Mouse (Mus musculus) layer of hippocampus, adult 2 months (tissue): ENCODE data around the gene Foxe1. TPM values are rescaled to one million over a fixed set of nuclear protein-coding genes. Genes with fewer than 3 reads are reported as not detected.

Experiments used
- DNase-seq, 2 experiments: peaks; one replicate each; pipeline ENCODE4 v3.0.0; 2022; ENCODE audit warnings: low spot score in 2 of 2
- H3K27ac ChIP-seq: fragments of 200-600 bp; 2 replicates; pipeline ENCODE4 v1.8.1; 2022
- H3K4me3 ChIP-seq: fragments of 200-600 bp; 2 replicates; pipeline ENCODE4 v1.8.1; 2022; ENCODE audit warnings: mild to moderate bottlenecking
- CTCF ChIP-seq: fragments of 200-600 bp; conservative IDR thresholded peaks from 2 replicates; pipeline ENCODE4 v1.8.1; 2022; ENCODE audit warnings: antibody characterized with exemption, mild to moderate bottlenecking, moderate library complexity
- total RNA-seq, 2 experiments: library from RNA; stranded (reverse); gene quantifications; 2 replicates each; pipeline ENCODE4 v1.2.3; 2021

The Foxe1 gene
- total RNA-seq, 2 experiments from 2014 or later = not detected

- no peak for DNase-seq
- H3K27ac ChIP-seq = no peak overlapping the region
- H3K4me3 ChIP-seq = no peak overlapping the region
- no peak for TF ChIP-seq CTCF
Measured at GRCm38 (mm10) chr4:46341831-46342680, 1.4 kb upstream of the Foxe1 start.

DNA sequence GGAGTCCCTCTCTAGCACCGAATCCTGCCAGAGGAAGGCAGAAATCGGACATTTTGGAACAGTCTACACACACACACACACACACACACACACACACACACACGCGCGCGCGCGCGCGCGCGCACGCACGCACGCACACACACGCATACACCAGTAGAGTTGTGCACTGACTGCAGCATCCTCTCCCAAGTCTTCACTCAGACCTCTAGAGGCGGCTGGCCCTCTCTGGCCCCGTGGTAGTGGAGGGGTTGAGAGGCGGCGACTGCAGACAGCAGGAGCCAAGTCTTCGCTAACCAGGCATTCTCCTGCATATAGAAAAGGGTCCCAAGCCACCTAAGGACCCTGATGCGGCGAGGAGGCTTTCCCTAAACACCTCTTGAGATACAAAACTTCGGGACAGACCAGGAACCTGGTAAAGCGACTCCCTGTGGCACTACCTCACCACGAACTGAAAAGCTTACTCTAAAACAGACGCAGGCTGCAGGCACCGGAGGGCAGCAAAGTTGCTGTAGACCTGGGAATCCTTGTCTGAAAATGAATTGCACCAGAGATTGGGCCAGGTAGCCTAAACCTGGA, 610 bp upstream of the Foxe1 start:
- no peak overlapping the region for H3K4me3 ChIP-seq
- TF ChIP-seq CTCF = no peak; the same call in 1 of the 2 replicates
- no peak for DNase-seq
- no peak overlapping the region for H3K27ac ChIP-seq

DNA sequence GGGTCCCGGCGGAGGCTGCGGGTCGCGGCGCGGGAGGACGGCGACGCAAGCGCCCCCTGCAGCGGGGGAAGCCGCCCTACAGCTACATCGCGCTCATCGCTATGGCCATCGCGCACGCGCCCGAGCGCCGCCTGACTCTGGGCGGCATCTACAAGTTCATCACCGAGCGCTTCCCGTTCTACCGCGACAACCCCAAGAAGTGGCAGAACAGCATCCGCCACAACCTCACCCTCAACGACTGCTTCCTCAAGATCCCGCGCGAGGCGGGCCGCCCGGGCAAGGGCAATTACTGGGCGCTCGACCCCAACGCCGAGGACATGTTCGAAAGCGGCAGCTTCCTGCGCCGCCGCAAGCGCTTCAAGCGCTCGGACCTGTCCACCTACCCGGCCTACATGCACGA, 879 bp downstream of the Foxe1 start:
- Histone ChIP-seq H3K4me3 (peak overlapping the region; percentile 24; the same call in 1 of the 2 replicates), H3K27ac (no peak overlapping the region)
- no peak for DNase-seq
- no peak for TF ChIP-seq CTCF

- no peak for DNase-seq
- no peak overlapping the region for H3K27ac ChIP-seq
- no peak overlapping the region for H3K4me3 ChIP-seq
- no peak for TF ChIP-seq CTCF
Measured at GRCm38 (mm10) chr4:46345056-46345772, 1.8 kb downstream of the Foxe1 start.

GRCm38 (mm10) chr4:46345773-46346100, 2.3 kb downstream of the Foxe1 start:
- Histone ChIP-seq H3K4me3 (no peak overlapping the region), H3K27ac (no peak overlapping the region)
- no peak for TF ChIP-seq CTCF
- DNase-seq = no peak

DNA sequence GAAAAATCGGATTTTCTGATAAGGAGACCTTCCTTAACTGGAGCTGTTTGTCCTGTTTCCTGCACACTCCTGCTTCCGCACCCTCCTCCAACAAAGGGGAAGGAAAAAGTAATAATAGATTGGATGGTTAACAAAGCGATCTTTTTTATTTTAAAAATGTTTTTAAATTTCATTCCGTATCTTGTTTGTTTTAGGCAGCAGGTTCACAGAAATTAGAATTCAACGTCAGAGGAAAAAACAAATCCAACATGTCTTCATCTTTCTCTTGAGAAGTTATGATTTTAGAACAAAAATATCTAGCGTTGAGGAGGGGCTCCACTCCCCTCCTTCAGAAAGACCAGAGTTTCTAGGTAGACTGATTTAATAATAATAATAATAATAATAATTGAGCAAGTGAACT, 2.8 kb downstream of the Foxe1 start:
- TF ChIP-seq CTCF = no peak
- H3K27ac ChIP-seq = no peak overlapping the region
- no peak for DNase-seq
- no peak overlapping the region for H3K4me3 ChIP-seq

DNA sequence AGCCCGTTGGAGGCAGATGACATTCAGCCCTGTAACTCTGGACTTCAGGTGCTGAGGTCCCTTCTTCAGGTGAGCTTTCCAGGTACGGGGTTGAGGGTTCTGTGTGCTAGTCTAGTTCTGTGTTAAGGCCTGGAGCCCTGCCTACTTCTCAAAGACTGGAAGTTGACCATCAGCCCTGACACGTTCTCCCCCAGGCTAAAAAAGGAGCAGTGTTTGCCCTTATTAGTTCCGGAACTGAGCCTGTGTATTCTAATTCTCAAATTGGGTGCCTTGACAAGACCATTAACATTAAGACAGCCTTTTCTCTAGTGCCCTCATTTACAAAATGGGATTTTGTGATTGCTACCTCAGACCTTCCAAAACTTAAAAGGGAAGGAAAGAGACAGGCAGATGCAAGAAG, 3.7 kb downstream of the Foxe1 start:
- H3K27ac ChIP-seq = no peak overlapping the region
- no peak for DNase-seq
- no peak for TF ChIP-seq CTCF
- no peak overlapping the region for H3K4me3 ChIP-seq

DNA sequence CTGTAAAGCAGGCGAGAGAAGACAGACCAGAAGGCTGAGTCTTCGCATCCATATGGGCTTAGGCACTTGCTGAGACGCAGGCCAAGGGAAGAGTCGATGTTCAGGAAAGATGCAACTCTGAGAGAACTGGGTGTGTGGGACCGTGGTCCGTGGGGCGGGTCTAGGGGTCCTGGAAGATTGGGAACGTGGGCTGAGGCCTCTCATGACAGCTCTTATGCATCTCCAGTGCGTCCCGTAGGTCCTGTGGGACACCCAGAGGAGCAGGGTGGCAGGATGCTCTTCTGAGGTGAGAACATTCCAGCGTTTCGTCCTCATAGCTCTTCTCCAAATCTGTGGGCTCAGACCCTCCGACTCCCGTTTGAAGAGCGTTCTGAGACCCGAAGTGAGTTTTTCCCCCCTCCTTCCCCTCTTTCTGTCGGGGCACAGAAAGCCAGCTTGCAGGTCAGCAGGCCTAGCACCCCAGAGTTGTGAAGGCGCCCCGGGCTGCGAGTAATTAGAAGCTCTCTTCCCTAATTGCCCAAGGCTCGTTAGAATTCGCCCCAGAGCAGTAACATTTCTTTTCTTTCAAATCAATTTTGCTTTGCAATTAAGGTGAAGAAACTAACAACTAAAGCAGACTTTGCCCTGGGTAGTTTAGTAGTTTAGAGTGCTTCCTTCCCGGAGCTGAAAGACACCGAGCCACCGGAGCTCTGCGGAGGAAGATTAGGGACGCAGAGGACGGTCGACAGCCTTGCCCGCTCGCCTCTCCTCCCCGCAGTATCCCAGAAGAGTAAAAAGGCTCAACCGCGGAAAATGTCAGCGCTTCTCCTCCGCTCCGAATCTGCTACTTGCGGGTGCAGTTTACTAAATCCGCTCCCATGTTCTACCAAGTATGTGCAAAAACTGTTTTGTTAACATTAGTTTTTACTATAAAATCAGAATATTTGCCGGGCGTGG, 4.4 kb downstream of the Foxe1 start:
- Histone ChIP-seq H3K4me3 (no peak overlapping the region), H3K27ac (no peak overlapping the region)
- no peak for DNase-seq
- no peak for TF ChIP-seq CTCF

- no peak for DNase-seq
- no peak for TF ChIP-seq CTCF
- H3K27ac ChIP-seq = no peak overlapping the region
- H3K4me3 ChIP-seq = no peak overlapping the region
Measured at GRCm38 (mm10) chr4:46348897-46349296, 5.5 kb downstream of the Foxe1 start.

GRCm38 (mm10) chr4:46349530-46349929, 6.1 kb downstream of the Foxe1 start:
- TF ChIP-seq CTCF = no peak
- DNase-seq = no peak
- Histone ChIP-seq H3K27ac (no peak overlapping the region), H3K4me3 (no peak overlapping the region)

GRCm38 (mm10) chr4:46353045-46353444, 9.6 kb downstream of the Foxe1 start:
- Histone ChIP-seq H3K4me3 (no peak overlapping the region), H3K27ac (no peak overlapping the region)
- no peak for TF ChIP-seq CTCF
- DNase-seq = no peak

DNA sequence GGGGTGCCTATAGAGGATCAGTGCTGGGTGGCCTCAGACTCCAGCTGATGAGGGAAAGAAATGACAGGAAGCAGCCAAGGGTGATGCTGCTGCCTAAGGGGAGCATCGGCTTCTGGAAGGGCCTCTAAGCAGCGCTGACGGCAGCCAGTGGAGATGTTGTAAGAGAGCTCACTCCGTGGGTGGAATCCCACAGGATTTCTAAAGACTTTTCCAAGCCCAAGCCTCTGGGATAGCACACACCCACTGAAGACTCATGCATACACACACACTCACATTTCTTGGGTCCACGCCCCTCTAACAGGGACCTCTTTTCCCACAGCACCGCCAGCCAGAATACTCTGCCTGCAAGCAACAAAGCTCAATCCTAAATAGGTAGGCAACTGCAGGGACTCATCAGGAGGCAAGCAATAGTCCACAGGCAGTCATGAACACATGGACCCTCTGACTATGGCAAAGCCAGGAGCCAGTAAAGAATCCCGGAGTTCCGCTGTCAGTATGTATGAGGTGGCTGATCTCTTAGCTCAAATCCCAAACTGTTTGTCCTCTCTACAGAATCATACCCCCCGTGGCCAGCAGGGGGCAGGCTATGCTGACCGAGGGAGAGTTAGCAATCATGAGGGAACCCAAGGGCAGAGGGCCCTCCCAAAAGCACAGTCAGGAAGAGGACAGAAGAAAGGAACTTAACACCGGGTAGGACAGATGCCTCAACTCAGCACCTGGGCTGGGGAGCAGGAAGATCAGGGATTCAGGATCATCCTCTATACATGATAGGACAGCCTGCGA, 13.1 kb downstream of the Foxe1 start:
- Histone ChIP-seq H3K4me3 (no peak overlapping the region), H3K27ac (no peak overlapping the region)
- TF ChIP-seq CTCF = peak; percentile 84
- peak in 1 of 2 experiments; percentile 56 for DNase-seq
